Mouse (Mus musculus): ENCODE measurements around the gene Rasip1.

GRCm38 (mm10) chr7:45668921-45669320 lies 41.6 kb downstream of the Rasip1 start:
- TF ChIP-seq CTCF (conservative IDR thresholded peaks at IDR 0.05; ENCODE audit: low read length): peak; percentile 54
- TF ChIP-seq NANOG (IDR thresholded peaks at IDR 0.05; ENCODE audit: borderline replicate concordance, low read length): no peak

Data from E14TG2a.4 (cell line).